Mouse (Mus musculus) B cell, adult 2 months (primary cell): Measurements from ENCODE around the gene 1110051M20Rik.

Source experiments
- DNase-seq, 2 experiments: peaks; one replicate each; pipeline ENCODE4 v3.0.0; 2022

The 1110051M20Rik gene

DNA sequence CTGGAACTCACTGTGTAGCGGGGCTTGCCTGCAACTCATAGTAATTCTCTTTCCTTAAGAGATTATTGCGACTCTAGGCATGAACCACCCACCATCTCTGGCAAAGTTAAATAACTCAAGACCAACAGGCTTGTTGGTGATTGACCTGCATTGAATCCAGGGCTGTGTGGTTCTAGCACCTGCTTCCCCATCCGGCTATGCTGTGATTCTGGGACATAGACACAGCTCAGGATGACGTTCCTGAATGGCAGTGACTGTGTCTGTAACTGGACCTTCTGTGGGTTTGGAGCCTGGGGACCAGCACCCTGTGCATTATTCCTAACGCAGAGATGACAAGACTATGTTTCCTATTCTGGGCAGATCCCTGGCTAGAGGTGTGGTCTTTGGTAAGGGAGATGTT is 148.6 kb downstream of the 1110051M20Rik start:
- DNase-seq, result no peak

DNA sequence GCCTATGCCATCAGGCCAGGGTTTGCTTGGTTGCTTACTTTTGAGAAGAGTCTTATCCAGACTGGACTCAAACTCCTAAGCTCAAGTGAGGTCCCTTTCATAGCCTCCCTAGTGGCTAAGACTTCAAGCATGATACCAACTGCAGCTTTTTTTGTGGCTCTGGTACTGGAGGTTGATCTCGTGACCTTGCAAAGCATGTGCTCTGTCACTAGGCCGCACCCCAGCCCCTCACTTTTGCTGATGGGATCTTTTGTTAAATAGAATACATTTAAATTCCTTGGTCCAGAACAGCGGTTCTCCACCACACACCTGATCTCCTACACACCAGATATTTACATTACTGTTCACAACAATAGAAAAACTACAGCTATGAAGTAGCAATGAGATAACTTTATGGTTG is 150.3 kb downstream of the 1110051M20Rik start:
- DNase-seq, result no peak

DNA sequence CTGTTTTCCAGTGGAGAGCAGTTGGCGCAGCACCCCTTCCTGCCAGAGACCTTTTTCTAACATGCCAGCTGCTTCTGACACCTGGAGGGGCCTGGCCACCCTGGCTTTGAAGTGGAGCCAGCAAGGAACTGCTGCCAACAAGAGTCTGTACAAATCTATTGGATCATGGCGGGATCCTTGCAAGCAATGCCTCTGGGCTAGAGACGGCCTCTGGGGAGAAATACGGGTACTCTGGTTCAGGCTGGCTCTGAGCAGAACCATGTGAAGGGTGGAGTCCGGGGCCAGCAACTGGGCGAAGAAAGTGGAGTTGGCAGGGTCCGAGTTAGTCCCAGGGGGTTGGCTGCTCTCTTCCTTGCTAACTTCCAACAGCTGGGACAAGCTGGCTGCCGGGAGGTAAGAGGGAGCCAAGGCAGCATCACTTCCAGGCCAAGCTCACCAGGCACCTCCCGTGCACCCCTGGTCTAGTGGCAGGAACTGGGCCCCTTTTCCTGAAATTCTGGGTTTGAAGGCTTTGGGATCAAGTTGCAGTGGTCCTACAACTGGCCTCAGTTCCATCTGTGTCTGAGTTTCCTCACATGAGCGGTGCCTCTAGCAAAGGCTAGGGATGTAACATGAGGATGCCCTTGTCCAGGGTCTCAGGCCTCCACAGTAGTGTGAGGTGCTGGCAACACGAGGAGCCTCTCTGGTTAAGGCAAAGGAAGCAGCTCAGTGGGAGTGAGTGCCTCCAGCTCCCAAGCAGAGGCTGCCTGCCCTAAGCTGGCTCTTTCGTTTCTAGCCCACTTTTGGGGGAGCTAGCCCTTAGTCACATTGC is 153.1 kb downstream of the 1110051M20Rik start:
- DNase-seq, result no peak

DNA sequence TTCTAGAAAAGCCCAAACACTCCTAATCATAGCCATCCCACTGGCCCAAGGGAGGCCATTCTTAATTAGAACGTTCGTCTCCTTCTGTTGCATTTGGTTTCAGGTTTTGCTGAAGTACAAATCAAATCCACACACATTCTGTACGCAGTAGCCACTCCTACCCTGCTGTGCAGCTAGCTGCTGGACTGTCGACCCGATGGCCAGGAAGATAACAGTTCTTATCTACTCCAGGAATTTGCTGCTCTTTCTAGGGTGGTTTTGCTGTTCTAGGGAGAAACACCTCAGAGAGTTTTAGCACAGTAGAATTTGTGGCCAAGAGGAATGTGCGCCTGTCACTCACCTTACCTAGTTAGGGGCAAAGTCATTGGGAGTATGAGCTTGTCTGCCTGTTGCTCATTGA is 156.9 kb downstream of the 1110051M20Rik start:
- no peak for DNase-seq

DNA sequence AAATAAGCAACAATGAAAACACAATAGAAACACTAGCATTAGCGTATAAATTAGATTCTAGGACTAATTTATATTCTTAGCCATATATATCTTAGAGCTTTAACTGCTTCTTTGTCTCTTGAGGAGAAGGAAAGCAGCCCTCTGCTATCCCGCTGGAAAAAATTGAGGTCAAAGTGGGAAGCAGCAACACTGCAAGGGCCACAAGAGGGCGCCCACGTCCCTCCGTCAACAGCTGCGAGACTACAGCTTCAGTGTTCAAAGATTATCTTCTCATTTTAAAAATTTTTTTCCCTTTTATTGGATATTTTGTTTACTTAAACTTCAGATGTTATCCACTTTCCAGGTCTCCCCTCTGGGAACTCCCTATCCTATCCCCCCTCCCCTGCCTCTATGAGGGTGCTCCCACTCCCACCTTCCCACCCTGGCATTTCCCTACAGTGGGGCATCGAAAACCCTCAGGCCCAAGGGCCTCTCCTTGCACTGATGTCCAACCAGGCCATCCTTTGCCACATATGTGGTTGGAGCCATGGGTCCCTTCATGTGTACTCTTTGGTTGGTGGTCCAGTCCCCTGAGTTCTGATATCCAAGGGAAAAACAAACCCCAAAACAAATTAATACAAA is 158.5 kb downstream of the 1110051M20Rik start:
- DNase-seq, result peak; percentile 71

DNA sequence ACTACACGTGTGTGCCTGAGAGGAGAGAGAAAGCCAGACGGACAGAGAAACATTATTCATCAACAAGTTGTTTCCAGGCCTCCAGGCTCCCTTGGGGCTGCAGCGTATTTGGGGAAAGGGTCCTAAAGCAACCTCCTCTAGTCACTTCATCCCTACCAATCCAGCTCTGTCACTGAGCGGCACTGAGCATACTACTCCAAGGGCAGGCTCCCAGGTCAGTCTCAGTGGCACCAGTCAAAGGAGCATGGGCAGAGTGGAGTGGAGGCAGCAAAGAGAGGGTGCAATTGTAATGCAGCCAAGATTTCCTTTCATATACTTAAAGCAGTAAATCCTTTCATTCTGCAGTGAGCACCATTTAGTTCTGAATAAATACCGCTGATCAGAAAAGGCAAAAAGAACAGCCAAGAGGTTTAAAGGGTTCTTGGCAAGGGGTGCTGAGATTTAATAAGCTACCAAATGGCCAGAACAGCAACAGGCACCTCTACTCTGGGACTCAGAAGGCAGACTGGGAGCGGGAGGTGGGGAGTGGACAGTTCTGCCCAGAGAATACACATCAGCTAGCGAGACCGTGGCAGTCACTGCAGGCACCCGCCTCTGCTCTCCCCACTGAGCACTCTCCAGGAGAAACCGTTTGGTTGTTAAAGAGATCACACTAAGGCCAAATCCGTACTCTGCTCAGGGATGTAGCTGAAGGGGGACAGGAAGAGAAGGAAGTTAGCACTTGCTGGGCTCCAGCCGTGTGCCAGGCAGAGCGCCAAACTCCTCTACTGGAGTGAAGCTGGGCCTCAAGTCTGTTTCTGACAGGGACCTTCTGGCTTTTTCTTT is 159.9 kb downstream of the 1110051M20Rik start:
- DNase-seq, result no peak

DNA sequence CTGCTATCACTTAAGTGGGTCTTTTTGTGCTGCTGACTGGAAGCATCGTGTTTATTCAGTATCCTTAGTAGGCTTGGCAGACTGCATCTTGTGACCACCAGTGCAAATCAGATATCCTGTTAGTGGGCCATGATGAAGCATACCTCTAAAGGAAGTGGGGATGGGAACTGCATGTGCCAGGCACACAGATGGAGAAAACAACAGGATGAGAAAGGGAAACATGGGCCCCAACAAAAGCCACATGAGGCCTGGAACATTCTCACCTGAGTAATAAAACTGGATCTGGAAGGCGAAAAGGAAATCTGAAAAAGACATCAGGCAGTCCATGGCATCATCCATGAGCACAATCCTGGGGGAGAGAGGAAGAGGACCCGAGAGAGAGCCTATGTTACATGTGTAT is 160.5 kb downstream of the 1110051M20Rik start:
- no peak for DNase-seq

DNA sequence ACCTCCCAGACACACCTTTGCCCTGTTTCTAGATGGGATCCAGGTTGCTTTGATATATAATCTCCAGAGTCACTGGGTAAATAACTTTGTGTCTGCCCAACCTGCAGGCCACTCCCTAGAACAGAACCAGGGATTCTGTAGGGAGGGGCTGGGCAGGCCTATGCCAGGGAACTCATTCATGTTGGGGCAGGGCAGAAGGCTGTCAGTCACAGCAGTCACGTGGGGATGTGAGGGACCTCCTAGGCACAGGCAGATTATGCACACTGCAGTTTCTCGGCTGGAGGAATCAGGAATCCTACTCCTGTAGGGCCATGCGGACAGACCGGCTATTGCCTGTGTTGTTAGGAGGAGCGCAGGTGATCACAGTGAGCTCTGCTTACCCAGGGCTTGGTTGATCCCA is 163.1 kb downstream of the 1110051M20Rik start:
- no peak for DNase-seq

DNA sequence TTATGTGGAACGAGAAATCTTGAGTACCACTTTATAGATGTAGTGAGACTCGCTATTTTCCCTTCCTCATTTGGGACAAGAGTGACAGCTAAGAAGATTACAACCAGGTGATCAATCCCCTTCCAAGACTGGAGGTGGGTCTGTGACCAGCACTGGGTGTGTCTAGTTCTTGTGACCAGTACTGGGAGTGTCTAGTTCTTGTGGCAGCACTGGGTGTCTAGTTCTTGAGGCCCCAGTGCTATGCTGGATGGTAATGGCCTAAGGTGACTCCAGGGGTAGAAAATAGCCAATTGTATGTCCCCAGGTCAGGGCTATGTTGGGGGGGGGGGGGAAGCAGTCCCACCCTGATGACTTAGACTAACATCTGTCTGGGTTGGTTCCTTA is 165.1 kb downstream of the 1110051M20Rik start:
- no peak for DNase-seq

DNA sequence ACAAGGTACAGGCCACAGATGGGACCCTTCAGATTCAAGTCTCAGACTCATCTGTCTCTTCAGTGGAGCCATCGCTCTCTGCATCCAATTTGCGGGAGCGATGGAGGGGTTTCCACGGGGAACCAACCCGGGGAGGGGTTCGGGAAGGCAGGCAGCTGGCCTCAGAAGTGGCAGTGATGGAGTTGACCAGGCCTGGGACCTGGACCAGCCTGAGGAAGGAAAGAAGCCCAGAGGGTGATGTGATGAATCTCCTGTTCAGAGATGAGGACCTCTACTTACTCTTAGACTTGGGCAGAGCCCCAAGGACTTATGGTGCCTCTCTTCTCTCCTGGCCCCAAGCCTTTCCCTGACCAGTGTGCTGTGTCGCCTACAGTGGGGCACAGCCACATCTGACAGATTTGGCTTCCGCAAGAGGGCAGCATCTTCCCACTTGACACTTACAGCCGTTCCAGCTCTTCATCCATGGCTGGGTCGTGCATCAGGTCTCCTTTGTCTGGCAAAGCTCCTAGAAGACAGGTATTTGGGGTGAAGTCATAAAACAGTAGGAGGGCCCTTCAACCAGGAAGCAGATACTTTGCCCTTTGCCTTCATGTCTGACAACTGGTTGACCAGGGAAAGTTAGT is 165.6 kb downstream of the 1110051M20Rik start:
- DNase-seq, result peak; percentile 19 to 26

DNA sequence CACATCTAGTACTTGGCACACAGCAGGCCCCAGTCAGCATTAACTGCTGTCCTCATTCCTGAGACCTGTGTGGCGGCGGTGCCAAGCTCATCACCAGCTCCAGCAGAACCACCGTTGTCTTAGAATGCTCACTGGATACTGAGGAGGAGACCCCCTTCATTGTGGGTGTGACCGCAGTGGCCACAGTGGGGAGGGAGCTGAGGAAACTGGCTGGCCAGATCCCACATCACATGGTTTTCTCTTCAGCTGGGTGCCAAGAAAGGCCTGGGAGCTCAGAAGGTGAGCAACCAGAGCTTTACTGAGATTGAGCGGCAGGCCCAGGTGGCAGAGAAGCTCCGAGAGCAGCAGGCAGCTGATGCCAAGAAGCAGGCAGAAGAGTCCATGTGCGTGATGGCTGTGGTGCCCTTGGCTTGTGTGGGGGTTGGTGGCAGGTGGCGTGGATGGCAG is 174.8 kb downstream of the 1110051M20Rik start:
- no peak for DNase-seq

DNA sequence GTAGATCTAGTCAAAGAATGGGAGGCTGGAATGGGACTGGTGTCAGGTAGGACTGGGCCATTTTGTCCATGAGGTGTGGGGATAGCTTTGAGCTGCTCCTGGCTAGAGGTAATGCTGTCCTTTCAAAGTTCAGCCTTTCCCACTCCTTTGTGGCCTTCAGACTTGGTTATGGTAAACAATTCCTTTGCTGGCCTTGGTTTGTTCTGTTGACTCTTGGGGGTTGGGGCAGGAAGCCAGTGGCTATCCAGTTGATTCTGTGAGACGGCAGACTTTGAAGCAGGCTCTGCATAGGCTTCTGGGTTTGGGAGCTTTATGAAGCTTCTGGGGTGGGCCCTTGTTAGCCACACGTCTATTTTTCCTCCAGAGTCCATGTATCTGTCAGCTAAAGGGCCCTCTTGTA is 175.8 kb downstream of the 1110051M20Rik start:
- DNase-seq, result no peak

DNA sequence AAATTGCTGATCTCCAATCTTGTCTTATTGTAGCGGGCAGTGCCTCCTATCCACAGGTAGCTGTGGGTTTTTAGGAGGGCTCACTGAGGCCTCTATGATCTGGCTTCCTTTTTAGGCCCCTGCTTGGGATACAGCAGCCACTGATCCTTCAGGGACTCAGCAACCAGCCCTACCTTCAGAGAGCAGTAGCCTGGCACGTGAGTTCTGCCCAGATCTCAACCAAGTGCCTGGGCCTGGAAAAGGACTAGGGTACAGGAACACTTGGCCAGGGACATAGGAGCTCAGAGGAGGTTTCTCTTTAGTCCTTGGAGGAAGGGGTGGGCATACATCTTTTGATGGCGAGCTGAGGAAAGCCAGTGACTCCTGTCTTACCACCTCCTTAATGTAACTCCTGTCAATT is 176.5 kb downstream of the 1110051M20Rik start:
- DNase-seq, result no peak

DNA sequence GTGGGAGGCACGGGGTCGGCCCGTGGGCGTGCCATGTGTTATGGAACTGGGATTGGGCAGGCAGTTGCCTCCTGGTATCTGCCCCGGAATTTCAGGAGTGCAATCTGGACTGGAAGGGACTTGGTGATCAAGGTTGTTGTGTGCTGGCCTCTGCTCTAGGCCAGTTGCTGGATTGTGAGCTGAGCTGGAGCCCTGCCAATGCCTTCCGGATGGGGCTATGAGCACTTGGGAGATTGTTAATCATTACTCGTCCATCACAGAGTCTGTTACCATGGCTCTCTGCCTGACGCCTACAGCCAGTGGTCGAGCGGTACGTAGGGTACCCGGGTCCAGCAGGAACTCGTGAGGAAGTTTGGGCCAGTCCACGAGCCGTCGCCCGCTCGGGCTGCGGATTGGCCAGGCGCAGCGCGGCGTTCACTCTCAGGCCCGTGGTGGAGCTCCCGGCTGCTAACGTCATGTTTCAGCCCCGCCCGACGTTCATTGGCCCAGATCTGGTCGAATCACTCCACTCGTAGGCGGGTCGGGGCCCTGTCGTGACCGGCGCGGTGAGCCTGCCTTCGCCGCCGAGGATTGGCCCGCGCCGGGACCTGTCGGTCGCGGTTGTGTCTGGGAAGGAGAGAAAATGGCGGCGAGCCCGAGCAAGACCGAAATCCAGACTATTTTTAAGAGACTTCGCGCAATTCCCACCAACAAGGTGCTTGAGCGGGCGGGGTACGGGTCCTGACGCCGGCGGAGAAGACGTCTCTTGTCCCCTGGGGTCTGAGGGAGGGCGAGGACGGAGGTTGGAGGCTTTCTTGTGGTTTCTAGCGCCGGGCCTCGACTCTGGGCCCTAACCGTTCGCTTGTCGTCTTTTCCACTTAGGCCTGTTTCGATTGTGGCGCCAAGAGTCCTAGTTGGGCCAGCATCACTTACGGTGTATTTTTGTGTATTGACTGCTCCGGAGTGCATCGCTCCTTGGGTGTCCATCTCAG is 179.5 kb downstream of the 1110051M20Rik start, which contains the start of gene Arfgap2:
Gene Arfgap2 (plus strand): TSS at position 264 of the 971 bp plus-strand sequence.
- DNase-seq, result peak; percentile 92 to 93

DNA sequence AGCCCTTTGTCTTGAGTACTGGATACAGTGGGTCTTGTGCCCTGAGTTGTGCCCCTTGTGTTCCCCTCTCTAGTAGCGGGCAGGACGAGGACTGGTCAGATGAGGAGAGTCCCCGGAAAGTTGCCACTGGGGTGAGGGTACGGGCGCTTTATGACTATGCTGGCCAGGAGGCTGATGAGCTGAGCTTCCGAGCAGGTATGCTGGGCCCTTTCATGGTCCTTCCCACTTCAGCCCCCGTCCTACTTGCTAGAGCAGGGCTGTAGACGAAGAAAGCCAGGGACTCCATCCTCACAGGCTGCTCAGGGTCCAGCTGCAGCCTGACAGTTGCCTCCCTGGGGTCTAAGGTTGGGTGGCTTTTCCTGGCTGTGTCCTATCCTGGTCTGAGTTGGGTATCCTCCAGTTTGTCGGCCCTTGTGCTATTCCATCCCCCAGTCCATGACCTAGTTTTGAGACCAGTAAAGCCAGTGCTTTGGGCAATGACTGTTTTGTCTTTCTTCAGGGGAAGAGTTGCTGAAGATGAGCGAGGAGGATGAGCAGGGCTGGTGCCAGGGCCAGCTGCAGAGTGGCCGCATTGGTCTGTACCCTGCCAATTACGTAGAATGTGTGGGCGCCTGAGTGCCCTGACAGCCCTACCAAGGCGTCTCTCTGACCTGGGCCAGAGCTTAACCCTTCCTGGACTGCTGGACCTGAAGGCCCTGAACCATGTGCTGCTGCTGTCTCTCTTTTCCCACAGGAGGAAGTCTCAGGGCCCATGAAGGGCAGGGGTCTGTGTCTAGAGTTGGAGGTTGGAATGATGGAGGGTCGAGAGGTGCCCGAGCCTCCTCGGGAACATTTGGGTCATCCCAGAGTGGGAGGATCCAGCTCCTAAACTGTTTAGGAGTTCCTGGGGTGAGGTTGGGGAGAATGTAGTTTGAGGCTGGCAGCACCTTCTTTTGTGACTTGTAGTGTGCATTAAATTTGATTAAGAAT is 180.5 kb downstream of the 1110051M20Rik start:
- no peak for DNase-seq

DNA sequence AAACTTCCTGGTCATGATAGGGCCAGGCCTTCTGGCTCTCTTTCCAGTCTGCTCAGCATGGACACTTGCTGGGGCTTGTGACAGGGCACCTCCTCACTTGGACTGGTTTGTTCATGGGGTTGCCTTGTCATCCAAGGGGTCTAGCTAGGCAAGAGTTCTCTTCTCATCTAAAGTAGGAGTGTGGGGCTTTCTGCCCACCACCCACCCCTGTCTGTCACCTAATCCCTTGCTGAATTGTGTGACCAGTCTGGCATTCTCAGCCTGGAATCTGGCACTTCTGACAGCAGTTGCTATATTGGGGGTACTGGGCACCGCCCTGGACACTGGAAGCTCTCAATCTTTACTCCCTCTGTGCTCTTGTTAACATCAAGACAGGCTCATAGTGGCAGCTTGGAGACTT is 185.0 kb downstream of the 1110051M20Rik start:
- no peak for DNase-seq

DNA sequence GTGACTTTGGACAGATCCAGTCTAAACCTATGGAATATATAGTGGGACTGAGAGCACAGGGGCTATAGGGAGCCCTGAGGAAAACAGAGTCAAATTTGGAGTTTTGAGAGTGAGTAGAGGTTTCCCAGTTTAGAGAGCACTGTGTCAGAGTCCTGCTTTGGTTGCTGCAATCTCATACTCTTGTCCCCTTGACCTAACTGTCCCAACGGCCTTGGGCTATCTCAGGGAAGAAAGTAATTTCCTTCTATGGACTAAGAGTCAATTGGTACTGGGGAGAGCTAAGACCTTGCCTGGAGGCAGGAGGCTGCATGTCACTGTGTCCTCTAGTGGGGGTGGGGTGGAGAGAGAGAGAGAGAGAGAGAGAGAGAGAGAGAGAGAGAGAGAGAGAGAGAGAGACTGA is 185.7 kb downstream of the 1110051M20Rik start:
- DNase-seq, result no peak

DNA sequence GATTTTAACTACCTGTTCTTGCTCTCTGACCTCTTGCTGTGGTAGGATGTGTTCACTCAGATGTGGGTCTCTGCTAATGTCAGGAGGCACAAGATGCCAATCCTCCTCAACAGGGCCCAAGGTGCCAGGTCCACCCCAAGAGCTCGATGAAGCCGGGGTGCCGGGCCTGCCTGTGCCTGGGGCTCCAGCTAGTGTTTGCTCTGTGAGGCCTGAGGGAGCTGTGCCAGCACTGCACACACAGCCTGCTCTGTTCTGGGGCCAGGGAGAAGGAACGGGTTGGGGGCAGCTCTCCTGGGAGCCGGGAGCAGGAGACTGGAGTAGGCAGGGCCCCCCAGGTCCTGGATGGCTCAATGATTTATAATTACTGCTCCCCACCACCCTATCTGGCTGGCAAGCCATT is 186.4 kb downstream of the 1110051M20Rik start:
- DNase-seq, result no peak

DNA sequence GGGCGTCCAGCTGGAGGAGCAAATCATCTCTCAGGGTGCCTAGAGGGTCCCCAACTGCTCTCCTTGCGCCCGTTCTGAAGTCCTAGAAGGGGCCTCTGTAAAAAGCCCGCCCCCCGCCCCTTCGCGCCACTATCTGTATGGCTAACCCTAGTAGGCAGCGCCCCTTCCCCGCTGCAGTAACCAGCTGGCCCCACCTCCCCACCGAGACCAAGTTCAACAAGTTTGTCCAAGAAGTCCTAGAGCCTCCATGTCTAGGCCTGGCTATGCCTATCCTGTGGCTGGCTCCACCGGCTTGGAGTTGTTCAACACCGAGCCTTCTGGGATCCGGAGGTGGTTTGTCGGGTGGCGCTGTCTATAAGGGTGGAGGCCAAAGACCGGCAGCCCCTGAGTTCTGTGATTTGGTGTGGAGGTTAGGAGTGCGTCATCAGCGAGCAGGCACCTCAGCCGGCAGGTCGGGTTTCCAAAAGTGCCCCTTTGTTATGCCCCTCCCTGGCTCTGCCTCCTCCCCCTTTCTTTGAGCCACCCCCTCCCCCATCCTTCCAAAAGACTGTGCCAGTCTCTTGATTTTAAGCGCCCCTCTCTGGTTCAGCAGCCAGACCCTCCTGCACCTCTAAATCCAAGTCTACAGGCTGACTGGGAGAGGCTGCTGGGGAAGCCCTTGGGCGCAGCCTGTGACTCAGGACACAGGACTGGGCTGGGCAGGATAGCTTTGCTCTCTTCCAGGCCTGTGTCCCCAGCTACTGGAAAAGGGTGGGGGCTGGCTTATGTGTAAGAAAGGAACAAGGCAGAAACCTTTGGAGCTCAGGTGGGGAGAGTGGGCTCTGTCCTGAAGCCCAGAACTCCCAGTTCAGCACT is 187.2 kb downstream of the 1110051M20Rik start:
- DNase-seq, result peak; percentile 29 to 32
